Mouse (Mus musculus) forebrain, embryonic 12.5 days (tissue): ENCODE results near the gene Trp53bp1. TPM values are rescaled to one million over a fixed set of nuclear protein-coding genes. Genes with fewer than 3 reads are reported as not detected.

Experiments used
- ATAC-seq: fragments of 200-750 bp; cut with Nextera tagmentation; 2 replicates; pipeline ENCODE4 v1.8.0; 2017; ENCODE audit warnings: moderate TSS enrichment; ENCODE audit not compliant: low FRiP score
- H3K27ac ChIP-seq: fragments of 300-500 bp; sonication (generic); 2 replicates; pipeline ENCODE4 v1.5.1; 2016; ENCODE audit warnings: mild to moderate bottlenecking
- H3K27me3 ChIP-seq: fragments of 300-500 bp; sonication (generic); 2 replicates; pipeline ENCODE4 v1.6.1; 2016; ENCODE audit warnings: mild to moderate bottlenecking
- H3K36me3 ChIP-seq: fragments of 300-500 bp; sonication (generic); replicated peaks from 2 replicates; pipeline ENCODE4 v1.6.1; 2016; ENCODE audit warnings: mild to moderate bottlenecking
- H3K4me1 ChIP-seq: fragments of 300-500 bp; sonication (generic); 2 replicates; pipeline ENCODE4 v1.6.1; 2016
- H3K4me2 ChIP-seq: fragments of 300-500 bp; sonication (generic); 2 replicates; pipeline ENCODE4 v1.6.1; 2016; ENCODE audit warnings: mild to moderate bottlenecking, moderate library complexity
- H3K4me3 ChIP-seq: fragments of 300-500 bp; sonication (generic); replicated peaks from 2 replicates; pipeline ENCODE4 v1.5.1; 2016; ENCODE audit warnings: mild to moderate bottlenecking
- H3K9ac ChIP-seq: fragments of 300-500 bp; sonication (generic); 2 replicates; pipeline ENCODE4 v1.6.1; 2016; ENCODE audit warnings: mild to moderate bottlenecking
- H3K9me3 ChIP-seq: fragments of 300-500 bp; sonication (generic); 2 replicates; pipeline ENCODE4 v1.6.1; 2016
- WGBS: fragments of 180-500 bp; shearing (Covaris S2); methylation state at CpG from one replicate; pipeline ENCODE4 v1.1.7; 2016; 5-methylcytosine and 5-hydroxymethylcytosine counted together
- polyA plus RNA-seq: library from polyadenylated mRNA; unstranded; fragments of >200 nt; fragmentation: Nextera tagmentation; extraction: Ambion mirVana; gene quantifications from 2 replicates; pipeline ENCODE4 v1.2.1, GENCODE M21; 2016

The Trp53bp1 gene
- polyA plus RNA-seq, 1 experiment from 2014 or later = 216 TPM

GRCm38 (mm10) chr2:121292316-121293013 is 21.3 kb upstream of the Trp53bp1 start:
- WGBS = 75% methylated on average over 5 of the region's 5 CpGs
- Histone ChIP-seq H3K9me3 (no peaks in the 10 kb centered on the region), H3K27me3 (peaks cover 4% of the 10 kb centered on the region; the same call in 1 of the 2 replicates), H3K27ac (no peak overlapping the region), H3K4me3 (no peak overlapping the region), H3K36me3 (no peaks in the 10 kb centered on the region), H3K9ac (0 out of 2 replicates have a peak overlapping the region, but pooled peaks have one; percentile 12), H3K4me2 (no peak overlapping the region), H3K4me1 (peaks cover 70% of the 10 kb centered on the region)
- no peak for ATAC-seq

GRCm38 (mm10) chr2:121289730-121290540 is 18.7 kb upstream of the Trp53bp1 start:
- 3% methylated on average over 36 of the region's 36 CpGs for WGBS
- Histone ChIP-seq H3K36me3 (no peaks in the 10 kb centered on the region), H3K4me2 (peak overlapping the region; percentile 81), H3K9me3 (no peaks in the 10 kb centered on the region), H3K27me3 (no peaks in the 10 kb centered on the region), H3K27ac (no peak overlapping the region), H3K4me1 (peaks cover 45% of the 10 kb centered on the region), H3K9ac (peak overlapping the region; percentile 67), H3K4me3 (peak overlapping the region; percentile 54)
- peak; percentile 60 for ATAC-seq

- H3K36me3 ChIP-seq = no peaks in the 10 kb centered on the region
- H3K4me3 ChIP-seq = peak within 1 kb of the TSS; percentile 54
- H3K9me3 ChIP-seq = no peaks in the 10 kb centered on the region
- no peaks in the 10 kb centered on the region for H3K27me3 ChIP-seq
- peak within 1 kb of the TSS; percentile 67 for H3K9ac ChIP-seq
- peak within 1 kb of the TSS; percentile 81 for H3K4me2 ChIP-seq
- peak within 1 kb of the TSS; percentile 73 for H3K27ac ChIP-seq
- ATAC-seq = peak; percentile 98
- WGBS = 1% methylated on average over 48 of the region's 48 CpGs
- peaks cover 37% of the 10 kb centered on the region for H3K4me1 ChIP-seq
These were observed 17.9 kb upstream of the Trp53bp1 start, which contains the start of gene Map1a for GRCm38 (mm10) chr2:121288901-121289729. Gene Map1a, plus strand, starts transcription at chr2:121289600.

- Histone ChIP-seq H3K4me3 (no peak overlapping the region), H3K36me3 (no peaks in the 10 kb centered on the region), H3K9ac (no peak overlapping the region), H3K4me2 (0 out of 2 replicates have a peak overlapping the region, but pooled peaks have one; percentile 4), H3K27me3 (no peaks in the 10 kb centered on the region), H3K4me1 (peaks cover 31% of the 10 kb centered on the region), H3K9me3 (no peaks in the 10 kb centered on the region), H3K27ac (peak overlapping the region; percentile 73)
- 0 out of 2 replicates have a peak, but pooled peaks have one; percentile 14 for ATAC-seq
- whole genome bisulfite sequencing = 57% methylated on average over 2 of the region's 2 CpGs
These were observed 16.6 kb upstream of the Trp53bp1 start for GRCm38 (mm10) chr2:121287850-121288249.

- Histone ChIP-seq H3K9me3 (no peaks in the 10 kb centered on the region), H3K4me1 (peaks cover 37% of the 10 kb centered on the region), H3K9ac (peak overlapping the region; percentile 89), H3K27ac (peak overlapping the region; percentile 97), H3K4me2 (peak overlapping the region; percentile 64), H3K4me3 (peak overlapping the region; percentile 88), H3K36me3 (peaks cover 28% of the 10 kb centered on the region), H3K27me3 (no peaks in the 10 kb centered on the region)
- 11% methylated on average over 4 of the region's 4 CpGs for WGBS
- peak; percentile 45 for ATAC-seq
These were observed 815 bp upstream of the Trp53bp1 start for GRCm38 (mm10) chr2:121271928-121272516.

- peak; percentile 85 for ATAC-seq
- H3K4me3 ChIP-seq = peak overlapping the region; percentile 88
- H3K4me2 ChIP-seq = peak overlapping the region; percentile 64
- peaks cover 37% of the 10 kb centered on the region for H3K4me1 ChIP-seq
- no peaks in the 10 kb centered on the region for H3K27me3 ChIP-seq
- H3K36me3 ChIP-seq = peaks cover 34% of the 10 kb centered on the region
- H3K27ac ChIP-seq = peak overlapping the region; percentile 97
- no peaks in the 10 kb centered on the region for H3K9me3 ChIP-seq
- 1% methylated on average over 29 of the region's 35 CpGs for WGBS
- peak overlapping the region; percentile 89 for H3K9ac ChIP-seq
These were observed 529 bp downstream of the Trp53bp1 start for GRCm38 (mm10) chr2:121270521-121271235.

GRCm38 (mm10) chr2:121268446-121268845 is 2.8 kb downstream of the Trp53bp1 start:
- H3K9me3 ChIP-seq = no peaks in the 10 kb centered on the region
- no peak overlapping the region for H3K27ac ChIP-seq
- 85% methylated on average over 8 of the region's 8 CpGs for WGBS
- no peaks in the 10 kb centered on the region for H3K27me3 ChIP-seq
- peaks cover 47% of the 10 kb centered on the region for H3K36me3 ChIP-seq
- peaks cover 37% of the 10 kb centered on the region for H3K4me1 ChIP-seq
- peak overlapping the region; percentile 64 for H3K4me2 ChIP-seq
- H3K4me3 ChIP-seq = no peak overlapping the region
- no peak for ATAC-seq
- no peak overlapping the region for H3K9ac ChIP-seq

GRCm38 (mm10) chr2:121249758-121250157 is 21.4 kb downstream of the Trp53bp1 start:
- H3K9me3 ChIP-seq = no peaks in the 10 kb centered on the region
- no peak overlapping the region for H3K27ac ChIP-seq
- 92% methylated on average over 2 of the region's 2 CpGs for WGBS
- H3K4me2 ChIP-seq = no peak overlapping the region
- no peak for ATAC-seq
- no peak overlapping the region for H3K9ac ChIP-seq
- no peaks in the 10 kb centered on the region for H3K27me3 ChIP-seq
- no peaks in the 10 kb centered on the region for H3K4me1 ChIP-seq
- peaks cover 96% of the 10 kb centered on the region for H3K36me3 ChIP-seq
- no peak overlapping the region for H3K4me3 ChIP-seq

GRCm38 (mm10) chr2:121244099-121244498 is 27.1 kb downstream of the Trp53bp1 start:
- ATAC-seq = no peak
- Histone ChIP-seq H3K9me3 (no peaks in the 10 kb centered on the region), H3K27ac (no peak overlapping the region), H3K4me2 (no peak overlapping the region), H3K36me3 (peaks cover 88% of the 10 kb centered on the region), H3K27me3 (no peaks in the 10 kb centered on the region), H3K9ac (no peak overlapping the region), H3K4me3 (no peak overlapping the region), H3K4me1 (no peaks in the 10 kb centered on the region)
- WGBS = 96% methylated on average over 5 of the region's 5 CpGs

GRCm38 (mm10) chr2:121239426-121239825 is 31.8 kb downstream of the Trp53bp1 start:
- Histone ChIP-seq H3K4me1 (no peaks in the 10 kb centered on the region), H3K9me3 (no peaks in the 10 kb centered on the region), H3K27me3 (no peaks in the 10 kb centered on the region), H3K4me3 (no peak overlapping the region), H3K27ac (no peak overlapping the region), H3K9ac (no peak overlapping the region), H3K36me3 (peaks cover 82% of the 10 kb centered on the region), H3K4me2 (no peak overlapping the region)
- ATAC-seq = no peak
- WGBS = 92% methylated on average over 4 of the region's 4 CpGs

GRCm38 (mm10) chr2:121235460-121236072 is 35.6 kb downstream of the Trp53bp1 start:
- no peaks in the 10 kb centered on the region for H3K9me3 ChIP-seq
- no peak overlapping the region for H3K4me2 ChIP-seq
- no peak overlapping the region for H3K27ac ChIP-seq
- no peak overlapping the region for H3K4me3 ChIP-seq
- no peak for ATAC-seq
- no peaks in the 10 kb centered on the region for H3K4me1 ChIP-seq
- WGBS = 92% methylated on average over 8 of the region's 8 CpGs
- no peak overlapping the region for H3K9ac ChIP-seq
- peaks cover 81% of the 10 kb centered on the region for H3K36me3 ChIP-seq
- H3K27me3 ChIP-seq = no peaks in the 10 kb centered on the region
